Mouse (Mus musculus) heart, embryonic 10.5 days (tissue): ENCODE data around the gene Tmc4. TPM values are rescaled to one million over a fixed set of nuclear protein-coding genes. Genes with fewer than 3 reads are reported as not detected.
A peak's percentile ranks its signal among the peaks of the same experiment; 100 is the strongest.

Experiments
- DNase-seq: peaks from one replicate; pipeline ENCODE4 v3.0.0-alpha.2; 2017; ENCODE audit warnings: low spot score
- H3K27ac ChIP-seq: fragments of 300-500 bp; sonication (generic); 2 replicates; pipeline ENCODE4 v1.5.1; 2016; ENCODE audit warnings: mild to moderate bottlenecking
- H3K27me3 ChIP-seq: fragments of 300-500 bp; sonication (generic); 2 replicates; pipeline ENCODE4 v1.6.1; 2016; ENCODE audit warnings: mild to moderate bottlenecking; ENCODE audit not compliant: poor library complexity, insufficient read depth, severe bottlenecking
- H3K36me3 ChIP-seq: fragments of 300-500 bp; sonication (generic); 2 replicates; pipeline ENCODE4 v1.6.1; 2016; ENCODE audit warnings: mild to moderate bottlenecking, moderate library complexity
- H3K4me1 ChIP-seq: fragments of 300-500 bp; sonication (generic); 2 replicates; pipeline ENCODE4 v1.6.1; 2016; ENCODE audit warnings: mild to moderate bottlenecking
- H3K4me3 ChIP-seq: fragments of 300-500 bp; sonication (generic); 2 replicates; pipeline ENCODE4 v1.5.1; 2016; ENCODE audit warnings: mild to moderate bottlenecking, moderate library complexity
- H3K9me3 ChIP-seq: fragments of 300-500 bp; sonication (generic); 2 replicates; pipeline ENCODE4 v1.6.1; 2016; ENCODE audit warnings: mild to moderate bottlenecking, moderate library complexity
- WGBS: fragments of 180-500 bp; shearing (Covaris S2); methylation state at CpG from one replicate; pipeline ENCODE4 v1.1.7; 2016; 5-methylcytosine and 5-hydroxymethylcytosine counted together
- polyA plus RNA-seq: library from polyadenylated mRNA; unstranded; fragments of >200 nt; fragmentation: Nextera tagmentation; extraction: Ambion mirVana; gene quantifications from 2 replicates; pipeline ENCODE4 v1.2.1, GENCODE M21; 2016

Gene Tmc4
- polyA plus RNA-seq, 1 experiment from 2014 or later, result 8.5 TPM

DNA sequence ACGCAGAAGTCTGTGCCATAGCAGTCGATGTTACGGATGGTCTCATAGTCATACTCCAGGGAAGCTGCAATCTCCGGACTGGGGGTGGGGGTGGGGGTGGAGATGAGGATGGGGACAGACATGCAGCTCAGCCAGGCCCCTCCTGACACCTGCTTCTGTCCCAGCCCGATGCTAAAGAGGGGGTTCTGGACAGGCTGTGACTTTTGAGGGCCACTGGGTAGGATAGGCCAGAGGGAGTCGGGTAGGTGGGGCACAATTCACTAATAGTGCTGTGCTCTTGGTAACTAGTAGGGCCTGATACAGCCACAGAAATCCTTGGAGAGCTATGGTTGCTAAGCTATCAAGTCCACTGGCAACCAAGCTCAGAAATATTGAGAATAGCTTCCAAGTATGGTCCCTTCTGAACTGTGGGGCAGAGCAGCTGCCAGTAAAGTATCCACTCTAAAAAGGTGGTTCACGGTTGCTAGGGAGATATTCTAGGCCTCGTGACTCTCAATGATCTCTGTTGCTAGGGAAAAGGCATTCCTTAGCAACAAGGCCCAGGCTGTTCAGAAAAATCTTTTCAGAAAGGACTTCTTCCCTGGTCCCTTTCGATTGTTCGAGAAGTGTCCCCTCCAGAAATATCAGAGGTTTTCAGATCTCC, 6.7 kb upstream of the Tmc4 start:
- WGBS, result 86% methylated on average over 10 of the region's 10 CpGs
- Histone ChIP-seq H3K4me1 (no peaks in the 10 kb centered on the region), H3K9me3 (no peaks in the 10 kb centered on the region), H3K27ac (no peak overlapping the region), H3K36me3 (peaks cover 46% of the 10 kb centered on the region), H3K4me3 (no peak overlapping the region), H3K27me3 (no peaks in the 10 kb centered on the region)
- DNase-seq, result no peak

DNA sequence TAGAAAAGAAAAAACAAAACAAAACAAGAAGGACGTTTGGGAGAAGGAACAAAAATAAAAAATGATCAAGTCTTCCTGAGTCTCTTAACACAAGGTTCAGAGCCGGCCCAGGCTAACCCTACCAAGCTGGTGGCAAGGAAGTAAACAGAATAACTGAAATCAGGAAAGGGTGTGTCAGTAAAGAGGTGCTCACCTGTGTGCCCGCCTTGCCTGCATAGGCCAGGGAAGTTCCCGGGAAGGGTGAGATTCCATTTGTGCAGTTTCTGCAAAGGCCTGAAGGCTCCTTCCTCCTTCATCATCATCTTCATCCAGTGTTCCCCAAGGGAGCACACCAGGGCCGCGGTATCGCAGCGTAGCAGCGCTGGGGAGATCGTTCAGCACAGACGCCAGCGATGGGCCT, 982 bp downstream of the Tmc4 start:
- Histone ChIP-seq H3K4me3 (no peak overlapping the region), H3K27ac (no peak overlapping the region), H3K9me3 (no peaks in the 10 kb centered on the region), H3K4me1 (no peaks in the 10 kb centered on the region), H3K36me3 (peaks cover 13% of the 10 kb centered on the region; the same call in 1 of the 2 replicates), H3K27me3 (no peaks in the 10 kb centered on the region)
- DNase-seq, result no peak
- WGBS, result 85% methylated on average over 12 of the region's 12 CpGs

DNA sequence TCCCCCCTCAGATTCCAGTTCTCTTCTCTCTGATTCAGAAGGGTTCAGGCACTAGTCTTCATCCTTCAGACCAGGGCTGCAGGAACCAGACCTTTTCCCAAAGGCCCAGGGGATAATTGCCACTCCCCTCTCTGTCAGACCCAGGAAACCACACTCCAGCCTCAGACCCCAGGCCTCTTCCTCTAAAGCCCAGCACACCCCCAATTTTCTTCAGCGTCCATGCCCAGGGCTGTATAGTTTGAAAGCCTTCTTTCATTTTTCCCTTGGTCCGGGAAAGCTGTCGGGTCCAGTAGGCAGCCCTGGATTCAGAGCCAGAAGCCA, 2.2 kb downstream of the Tmc4 start:
- WGBS, result 83% methylated on average over 3 of the region's 3 CpGs
- Histone ChIP-seq H3K4me1 (no peaks in the 10 kb centered on the region), H3K27me3 (no peaks in the 10 kb centered on the region), H3K9me3 (no peaks in the 10 kb centered on the region), H3K36me3 (peaks cover 8% of the 10 kb centered on the region; the same call in 1 of the 2 replicates), H3K4me3 (no peak overlapping the region), H3K27ac (no peak overlapping the region)
- no peak for DNase-seq

DNA sequence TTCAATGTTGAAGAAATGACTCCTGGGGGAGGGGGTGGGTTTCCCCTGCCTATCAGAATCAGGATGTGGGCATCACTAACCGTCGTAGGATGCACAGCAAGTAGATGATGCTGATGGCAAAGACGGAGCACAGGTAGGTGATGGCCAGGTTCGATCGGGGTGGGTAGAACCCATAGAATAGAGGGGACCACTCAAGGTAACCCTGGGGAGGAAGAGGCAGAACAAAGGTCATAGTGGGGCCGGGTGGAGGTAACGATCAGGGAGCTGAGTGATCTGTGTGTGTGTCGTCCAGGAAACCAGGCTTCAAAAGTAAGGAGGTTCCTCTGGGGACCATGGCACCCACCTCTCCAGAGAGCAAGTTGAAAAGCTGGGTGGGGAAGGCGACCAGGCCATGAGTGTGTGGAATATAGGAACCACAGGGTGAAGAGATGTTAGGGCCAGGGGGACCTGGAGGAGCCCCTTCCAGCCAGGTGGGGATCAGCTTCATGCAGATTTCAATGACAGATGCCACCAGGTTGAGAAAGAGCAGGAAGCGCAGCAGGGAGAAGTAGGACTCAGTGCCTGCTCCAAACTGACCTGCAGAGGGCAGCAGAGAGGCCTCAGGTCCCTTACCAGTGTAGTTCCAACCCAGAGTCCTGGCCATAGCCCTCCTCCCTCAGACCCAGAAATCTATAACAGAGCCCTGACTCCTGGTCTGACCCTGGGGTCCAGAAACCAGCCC, 2.7 kb downstream of the Tmc4 start:
- Histone ChIP-seq H3K36me3 (peaks cover 7% of the 10 kb centered on the region; the same call in 1 of the 2 replicates), H3K27me3 (no peaks in the 10 kb centered on the region), H3K4me3 (no peak overlapping the region), H3K4me1 (no peaks in the 10 kb centered on the region), H3K27ac (no peak overlapping the region), H3K9me3 (no peaks in the 10 kb centered on the region)
- WGBS, result 69% methylated on average over 10 of the region's 10 CpGs
- DNase-seq, result peak; percentile 91

DNA sequence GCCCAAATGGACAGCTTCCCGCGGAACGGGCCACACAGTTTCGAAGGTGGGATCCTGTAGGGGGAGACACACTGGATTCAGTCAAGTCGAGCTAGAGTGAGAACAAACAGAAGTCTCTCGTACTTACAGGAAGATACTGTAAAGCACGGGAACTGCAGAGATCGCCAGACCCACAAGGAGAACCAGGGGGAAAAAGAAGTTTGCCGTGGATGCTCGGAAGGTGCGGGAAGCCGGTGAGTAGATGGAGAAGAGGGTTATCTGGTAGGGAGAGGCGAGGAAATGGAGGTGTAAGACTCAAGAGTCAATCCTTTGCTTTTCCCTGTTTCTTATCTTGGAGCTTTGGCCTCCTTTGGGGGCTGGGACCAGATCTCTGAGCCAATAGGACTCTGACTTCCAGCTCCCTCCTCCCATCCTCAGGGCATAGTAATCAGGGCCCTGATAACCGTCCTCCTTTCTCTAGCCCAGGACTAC, 10.4 kb downstream of the Tmc4 start:
- Histone ChIP-seq H3K4me3 (peak overlapping the region; percentile 43), H3K9me3 (no peaks in the 10 kb centered on the region), H3K4me1 (peaks cover 28% of the 10 kb centered on the region), H3K27me3 (no peaks in the 10 kb centered on the region), H3K27ac (peak overlapping the region; percentile 25; the same call in 1 of the 2 replicates), H3K36me3 (peaks cover 18% of the 10 kb centered on the region)
- WGBS, result 6% methylated on average over 14 of the region's 14 CpGs
- no peak for DNase-seq

DNA sequence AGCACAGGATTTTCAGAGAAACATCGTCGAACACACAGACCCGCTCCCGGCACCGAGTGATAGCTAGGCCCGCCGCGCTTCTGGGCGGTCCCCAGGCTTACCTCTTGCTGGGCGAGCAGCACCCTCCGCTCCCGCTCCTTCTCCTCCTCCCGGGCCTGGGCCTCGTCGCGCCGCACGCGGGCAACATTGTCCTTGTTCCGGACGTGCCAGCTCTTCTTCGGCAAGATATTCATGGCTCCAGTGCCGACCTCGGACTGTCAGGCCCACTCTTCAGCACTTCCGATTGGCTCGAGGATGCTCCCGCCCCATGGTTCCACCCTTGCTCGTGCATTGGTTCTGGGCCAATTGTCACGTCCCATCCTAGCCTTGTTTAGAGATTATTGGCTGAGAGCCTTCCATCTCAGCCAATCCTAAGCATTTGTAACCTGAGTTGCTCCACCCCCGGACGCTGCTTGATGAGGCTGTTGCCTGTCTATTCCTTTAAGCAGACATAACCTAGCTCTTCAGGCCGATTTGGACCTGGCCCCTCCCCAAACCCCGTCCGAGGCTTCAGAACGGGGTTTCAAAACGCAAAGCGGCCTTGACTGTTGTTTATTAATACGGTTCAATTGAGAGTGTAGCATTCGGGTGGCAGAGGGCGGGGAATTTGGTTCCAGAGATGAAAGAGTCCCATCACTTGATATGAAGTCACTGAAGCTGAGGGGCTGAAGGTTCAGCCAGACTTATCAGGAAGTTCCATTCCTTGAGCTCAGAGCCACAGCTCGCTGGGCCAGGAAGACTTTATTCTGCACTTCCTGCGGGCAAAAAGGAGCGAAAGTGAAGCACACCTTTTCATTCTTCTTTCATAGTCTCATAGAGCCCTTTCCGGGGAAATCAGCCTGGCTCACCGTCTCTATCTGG, 11.9 kb downstream of the Tmc4 start, which contains the start of gene Leng1:
Leng1 (minus strand) TSS at position 626 of the 900 bp plus-strand sequence.
- H3K9me3 ChIP-seq, result no peaks in the 10 kb centered on the region
- DNase-seq, result peak; percentile 99
- peak within 1 kb of the TSS; percentile 80 for H3K4me3 ChIP-seq
- peak within 1 kb of the TSS; percentile 92 for H3K27ac ChIP-seq
- no peaks in the 10 kb centered on the region for H3K27me3 ChIP-seq
- peaks cover 33% of the 10 kb centered on the region for H3K36me3 ChIP-seq
- 3% methylated on average over 45 of the region's 45 CpGs for WGBS
- H3K4me1 ChIP-seq, result peaks cover 28% of the 10 kb centered on the region

DNA sequence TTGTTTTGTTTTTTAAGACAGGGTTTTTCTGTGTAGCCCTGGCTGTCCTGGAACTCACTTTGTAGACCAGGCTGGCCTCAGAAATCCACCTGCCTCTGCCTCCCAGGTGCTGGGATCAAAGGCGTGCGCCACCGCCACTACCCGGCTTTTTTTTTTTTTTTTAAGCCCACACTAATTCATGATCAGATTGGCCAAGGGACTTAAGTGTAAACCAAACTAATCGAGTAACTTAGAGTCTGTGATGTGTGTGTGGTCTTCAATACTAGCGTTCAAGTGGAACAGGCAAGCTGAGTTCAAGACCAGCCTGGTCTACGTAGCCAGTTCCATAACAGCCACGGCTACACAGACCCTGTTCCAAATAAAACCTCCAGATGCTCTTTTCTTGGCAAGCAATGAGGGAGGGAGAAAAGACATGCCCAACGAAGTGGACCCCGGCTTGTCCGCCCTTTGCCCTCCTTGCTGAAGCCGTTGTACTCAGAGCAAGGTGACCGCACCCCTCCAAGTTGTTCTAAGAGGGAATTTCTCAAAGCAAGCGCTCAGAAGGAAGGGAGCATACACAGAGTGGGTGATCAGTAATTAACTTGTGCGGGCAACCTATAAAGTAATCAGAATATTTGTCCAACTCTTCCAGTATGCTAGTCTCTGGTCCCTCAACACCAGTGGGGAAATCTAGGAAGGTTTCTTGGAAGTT, 12.7 kb downstream of the Tmc4 start:
- peak; percentile 78 for DNase-seq
- H3K36me3 ChIP-seq, result peaks cover 40% of the 10 kb centered on the region
- WGBS, result 30% methylated on average over 15 of the region's 15 CpGs
- H3K4me3 ChIP-seq, result peak overlapping the region; percentile 80
- peaks cover 28% of the 10 kb centered on the region for H3K4me1 ChIP-seq
- H3K9me3 ChIP-seq, result no peaks in the 10 kb centered on the region
- H3K27ac ChIP-seq, result peak overlapping the region; percentile 92
- H3K27me3 ChIP-seq, result no peaks in the 10 kb centered on the region

DNA sequence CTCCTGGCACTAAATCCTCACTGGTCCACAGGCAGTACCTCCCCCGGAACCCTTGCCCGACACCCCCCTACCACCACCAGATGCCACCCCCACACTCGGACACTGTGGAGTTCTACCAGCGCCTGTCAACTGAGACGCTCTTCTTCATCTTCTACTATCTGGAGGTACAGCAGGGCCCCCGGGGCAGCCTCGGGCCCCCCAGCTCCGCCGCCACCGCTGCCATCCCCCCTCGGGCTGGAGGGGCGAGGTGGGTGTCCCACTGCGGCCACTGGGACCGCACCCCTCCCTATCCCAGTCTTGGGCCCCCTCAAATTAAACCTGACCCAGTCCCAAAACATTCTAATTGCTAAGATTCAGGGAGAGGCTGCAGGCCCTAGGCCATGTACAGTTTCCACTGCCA, 18.8 kb downstream of the Tmc4 start:
- peaks cover 99% of the 10 kb centered on the region for H3K36me3 ChIP-seq
- H3K27me3 ChIP-seq, result no peaks in the 10 kb centered on the region
- no peaks in the 10 kb centered on the region for H3K9me3 ChIP-seq
- DNase-seq, result no peak
- no peak overlapping the region for H3K27ac ChIP-seq
- no peak overlapping the region for H3K4me3 ChIP-seq
- 92% methylated on average over 14 of the region's 14 CpGs for WGBS
- H3K4me1 ChIP-seq, result peaks cover 7% of the 10 kb centered on the region

DNA sequence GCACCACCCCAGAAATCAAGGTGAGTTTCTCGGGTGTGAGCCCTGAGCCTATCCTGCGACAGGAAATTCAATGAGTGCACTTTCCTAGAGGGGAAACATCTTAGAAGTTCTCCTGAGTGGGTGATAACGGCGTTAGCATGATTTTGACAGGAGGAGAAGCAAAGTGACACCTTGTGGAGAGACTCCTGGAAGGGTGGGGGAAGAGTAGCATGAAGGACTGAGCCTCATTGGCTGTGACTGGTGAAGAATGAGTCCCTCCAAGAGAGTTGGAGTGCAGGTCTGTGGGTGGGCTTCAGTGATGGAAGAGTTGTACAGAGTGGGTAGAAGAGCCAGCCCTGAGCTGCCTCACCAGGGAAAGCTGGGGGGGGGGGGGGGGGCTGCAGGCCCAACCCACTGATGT, 20.4 kb downstream of the Tmc4 start:
- no peaks in the 10 kb centered on the region for H3K27me3 ChIP-seq
- no peak overlapping the region for H3K4me3 ChIP-seq
- no peaks in the 10 kb centered on the region for H3K9me3 ChIP-seq
- no peak for DNase-seq
- H3K27ac ChIP-seq, result no peak overlapping the region
- peaks cover 6% of the 10 kb centered on the region; the same call in 1 of the 2 replicates for H3K4me1 ChIP-seq
- WGBS, result 79% methylated on average over 4 of the region's 4 CpGs
- peaks cover 100% of the 10 kb centered on the region for H3K36me3 ChIP-seq

DNA sequence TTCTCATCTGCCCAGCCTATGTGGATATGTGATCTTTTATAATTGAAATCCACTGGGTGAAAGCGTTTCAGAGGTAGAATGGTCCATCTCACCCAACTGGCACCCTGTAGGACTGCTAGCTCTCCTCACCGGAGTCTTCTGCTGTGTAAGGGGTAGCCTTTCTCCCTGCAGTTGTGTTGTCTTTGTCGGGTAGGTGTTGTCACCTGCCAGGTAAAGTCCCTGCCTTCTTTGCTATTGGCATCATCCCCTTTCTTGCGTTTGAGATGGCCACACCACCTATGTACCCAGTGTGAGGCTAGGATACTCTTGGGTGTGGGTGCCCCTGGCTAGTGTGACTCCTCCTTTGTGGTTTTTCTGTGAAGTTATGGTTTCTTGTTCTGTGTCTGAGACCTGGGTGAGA, 30.7 kb downstream of the Tmc4 start:
- H3K36me3 ChIP-seq, result peaks cover 33% of the 10 kb centered on the region
- WGBS, result 62% methylated on average over 4 of the region's 4 CpGs
- H3K27ac ChIP-seq, result peak overlapping the region; percentile 98; the same call in 1 of the 2 replicates
- H3K4me1 ChIP-seq, result peaks cover 29% of the 10 kb centered on the region
- no peaks in the 10 kb centered on the region for H3K27me3 ChIP-seq
- no peak for DNase-seq
- H3K9me3 ChIP-seq, result no peaks in the 10 kb centered on the region
- H3K4me3 ChIP-seq, result peak overlapping the region; percentile 98

DNA sequence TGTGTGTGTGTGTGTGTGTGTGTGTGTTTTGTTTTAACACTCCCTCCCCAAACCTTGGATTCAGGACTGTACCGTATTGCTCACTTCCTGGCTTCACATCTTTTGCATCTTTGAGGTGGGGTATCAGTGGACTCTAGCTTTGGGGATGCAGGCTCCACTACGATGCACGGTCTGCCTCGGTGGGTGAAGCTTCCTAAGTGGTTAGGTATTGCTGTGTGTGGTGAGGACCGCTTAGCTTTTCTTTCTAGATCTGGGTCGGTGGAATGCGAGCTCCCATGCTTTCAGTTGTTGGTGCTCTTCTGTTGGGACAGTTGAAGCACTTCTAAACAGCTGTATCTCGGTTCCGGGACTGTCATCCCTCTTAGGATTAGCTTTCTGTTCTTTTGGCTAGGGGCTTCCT, 31.2 kb downstream of the Tmc4 start:
- 21% methylated on average over 9 of the region's 9 CpGs for WGBS
- no peak for DNase-seq
- Histone ChIP-seq H3K27ac (peak overlapping the region; percentile 98), H3K36me3 (peaks cover 33% of the 10 kb centered on the region), H3K27me3 (no peaks in the 10 kb centered on the region), H3K4me3 (peak overlapping the region; percentile 98), H3K4me1 (peaks cover 29% of the 10 kb centered on the region), H3K9me3 (no peaks in the 10 kb centered on the region)

DNA sequence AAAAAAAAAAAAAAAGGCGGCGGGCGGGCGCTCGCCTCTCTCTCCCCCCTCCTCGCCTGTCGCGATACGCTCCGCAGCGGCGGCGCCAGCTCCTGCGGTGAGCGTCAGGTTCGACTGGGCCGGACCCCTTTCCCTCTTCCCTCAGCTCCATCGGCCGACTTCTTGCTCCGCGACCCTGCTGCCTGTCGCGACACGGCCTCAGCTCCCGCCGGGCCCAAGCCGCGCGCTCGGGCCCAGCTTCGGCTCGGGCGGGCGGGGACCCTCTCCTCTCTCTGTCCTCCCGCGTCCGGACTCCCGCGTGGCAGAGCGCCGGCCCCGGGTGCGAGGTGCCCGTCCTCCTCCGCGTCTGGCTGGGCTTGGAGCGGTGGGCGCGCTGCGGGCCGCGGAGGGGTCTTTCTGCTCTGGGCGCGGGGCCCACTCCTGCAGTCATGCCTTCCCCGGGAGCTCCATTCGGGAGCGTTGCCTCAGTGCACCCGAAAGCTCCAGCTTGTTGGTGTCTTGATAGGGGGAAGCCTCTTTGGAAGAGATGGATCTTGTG, 31.8 kb downstream of the Tmc4 start:
- DNase-seq, result no peak
- peak overlapping the region; percentile 98 for H3K27ac ChIP-seq
- H3K27me3 ChIP-seq, result no peaks in the 10 kb centered on the region
- under 1% methylated on average over 45 of the region's 58 CpGs for WGBS
- H3K4me3 ChIP-seq, result peak overlapping the region; percentile 98
- peaks cover 33% of the 10 kb centered on the region for H3K36me3 ChIP-seq
- H3K4me1 ChIP-seq, result peaks cover 29% of the 10 kb centered on the region
- H3K9me3 ChIP-seq, result no peaks in the 10 kb centered on the region
